Mouse (Mus musculus): ENCODE results near the gene Mcee. TPM values are rescaled to one million over a fixed set of nuclear protein-coding genes. Genes with fewer than 3 reads are reported as not detected.
A peak's percentile ranks its signal among the peaks of the same experiment; 100 is the strongest.

Mcee gene
- polyA plus RNA-seq, 1 experiment = 18.9 TPM

DNA sequence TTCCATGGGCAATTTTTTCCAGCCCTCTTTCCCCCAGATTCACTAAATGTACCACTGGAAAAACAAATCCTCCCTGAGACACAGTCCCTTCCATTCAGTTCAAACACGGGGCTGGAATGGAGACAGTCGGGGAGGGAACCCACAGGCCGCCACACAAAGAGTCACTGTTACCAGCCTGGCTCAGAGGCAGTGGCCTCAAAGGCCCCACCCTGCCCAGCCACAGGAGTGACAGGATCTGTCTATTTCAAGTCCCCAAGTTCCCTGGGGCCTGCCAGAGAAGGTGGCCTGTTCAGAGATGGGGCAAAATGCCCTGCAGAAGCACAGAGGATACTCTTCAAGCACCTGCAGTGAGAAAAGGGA lies 31.8 kb upstream of the Mcee start:
- no peak overlapping the region for H3K4me2 ChIP-seq (ENCODE audit: low read depth)
- no peaks in the 10 kb centered on the region for H3K79me2 ChIP-seq (ENCODE audit: control insufficient read depth, insufficient read depth)
- no peak overlapping the region for H3ac ChIP-seq (ENCODE audit: control insufficient read depth, insufficient read length)
- TF ChIP-seq SRF (IDR thresholded peaks at IDR 0.05; ENCODE audit: control insufficient read depth, insufficient read length, low read depth) (no peak), USF1 (IDR thresholded peaks at IDR 0.05; ENCODE audit: low read depth) (no peak), POLR2AphosphoS2 (IDR thresholded peaks at IDR 0.05; ENCODE audit: insufficient read length, low read depth) (no peak), MAX (IDR thresholded peaks at IDR 0.05; ENCODE audit: low read depth) (no peak), TCF3 (IDR thresholded peaks at IDR 0.05; ENCODE audit: insufficient read length, low read depth) (no peak), REST (IDR thresholded peaks at IDR 0.05; ENCODE audit: insufficient read depth, insufficient read length) (no peak), MYOD1 (IDR thresholded peaks at IDR 0.05; ENCODE audit: control insufficient read depth in 1 of 3, insufficient read length in 2 of 3, low read depth in 2 of 3) (no peak), MYOG (IDR thresholded peaks at IDR 0.05; ENCODE audit: control insufficient read depth in 1 of 3, insufficient read depth in 1 of 3, insufficient read length in 2 of 3, low read depth in 2 of 3) (no peak), E2F4 (IDR thresholded peaks at IDR 0.05; ENCODE audit: insufficient read depth) (no peak), TCF12 (IDR thresholded peaks at IDR 0.05; ENCODE audit: insufficient read depth, poor library complexity, severe bottlenecking) (no peak)
- H3K4me3 ChIP-seq = no peak overlapping the region
- no peaks in the 10 kb centered on the region for H3K27me3 ChIP-seq (ENCODE audit: control insufficient read depth, insufficient read depth, insufficient read length)
- H3K36me3 ChIP-seq (ENCODE audit: control insufficient read depth, insufficient read depth) = peaks cover 11% of the 10 kb centered on the region

DNA sequence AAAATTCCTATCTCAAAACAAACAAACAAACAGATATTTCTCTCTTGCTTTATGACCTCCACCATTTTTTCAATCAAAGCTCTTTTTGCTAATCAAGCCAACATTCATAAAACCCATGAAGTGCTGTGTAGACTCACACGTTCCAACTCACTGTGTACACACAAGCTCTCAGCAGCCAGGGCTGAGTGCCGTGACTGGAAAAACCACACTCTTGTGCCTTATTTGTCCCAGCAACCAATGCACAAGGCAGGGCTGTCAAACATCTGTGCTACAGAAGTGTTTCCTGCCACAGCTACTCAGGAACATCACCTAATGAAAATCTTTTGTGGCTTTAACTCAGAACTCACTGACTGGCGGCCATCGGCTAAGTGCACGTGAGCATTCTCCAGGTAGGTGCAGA lies 26.5 kb upstream of the Mcee start:
- Histone ChIP-seq H3K36me3 (ENCODE audit: control insufficient read depth, insufficient read depth) (peaks cover 7% of the 10 kb centered on the region), H3K4me3 (no peak overlapping the region), H3K27me3 (ENCODE audit: control insufficient read depth, insufficient read depth, insufficient read length) (no peaks in the 10 kb centered on the region), H3ac (ENCODE audit: control insufficient read depth, insufficient read length) (no peak overlapping the region), H3K4me2 (ENCODE audit: low read depth) (no peak overlapping the region), H3K79me2 (ENCODE audit: control insufficient read depth, insufficient read depth) (no peaks in the 10 kb centered on the region)
- TF ChIP-seq REST (IDR thresholded peaks at IDR 0.05; ENCODE audit: insufficient read depth, insufficient read length) (no peak), USF1 (IDR thresholded peaks at IDR 0.05; ENCODE audit: low read depth) (no peak), TCF12 (IDR thresholded peaks at IDR 0.05; ENCODE audit: insufficient read depth, poor library complexity, severe bottlenecking) (no peak), MYOD1 (IDR thresholded peaks at IDR 0.05; ENCODE audit: control insufficient read depth in 1 of 3, insufficient read length in 2 of 3, low read depth in 2 of 3) (no peak), TCF3 (IDR thresholded peaks at IDR 0.05; ENCODE audit: insufficient read length, low read depth) (no peak), SRF (IDR thresholded peaks at IDR 0.05; ENCODE audit: control insufficient read depth, insufficient read length, low read depth) (no peak), CEBPB (IDR thresholded peaks at IDR 0.05; ENCODE audit: insufficient read depth, poor library complexity, severe bottlenecking) (no peak), POLR2AphosphoS2 (IDR thresholded peaks at IDR 0.05; ENCODE audit: insufficient read length, low read depth) (no peak), E2F4 (IDR thresholded peaks at IDR 0.05; ENCODE audit: insufficient read depth) (no peak), MAX (IDR thresholded peaks at IDR 0.05; ENCODE audit: low read depth) (no peak), POLR2A (IDR thresholded peaks at IDR 0.05; ENCODE audit: insufficient read length, low read depth) (no peak), MYOG (IDR thresholded peaks at IDR 0.05; ENCODE audit: control insufficient read depth in 1 of 3, insufficient read depth in 1 of 3, insufficient read length in 2 of 3, low read depth in 2 of 3) (no peak)

DNA sequence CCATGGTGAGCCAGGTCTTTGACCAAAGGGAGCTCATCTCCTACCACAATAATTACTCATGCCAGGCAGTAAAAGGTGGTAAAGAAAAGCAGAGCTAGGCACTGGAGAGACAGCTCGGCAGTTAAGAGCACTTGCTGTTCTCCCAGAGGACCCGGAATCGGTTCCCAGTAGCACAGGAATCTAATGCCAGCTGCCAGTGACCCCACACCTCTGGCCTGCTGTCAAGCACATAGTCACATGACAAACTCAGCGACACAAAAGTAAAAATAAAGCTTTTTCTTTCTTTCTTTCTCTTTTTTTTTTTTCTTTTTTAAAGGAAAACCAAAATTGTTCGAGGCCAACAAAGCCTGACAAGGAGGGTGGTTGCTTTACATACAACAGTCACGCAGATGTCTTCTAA lies 22.6 kb upstream of the Mcee start:
- Histone ChIP-seq H3ac (ENCODE audit: control insufficient read depth, insufficient read length) (no peak overlapping the region), H3K4me2 (ENCODE audit: low read depth) (no peak overlapping the region), H3K27me3 (ENCODE audit: control insufficient read depth, insufficient read depth, insufficient read length) (no peaks in the 10 kb centered on the region), H3K4me3 (no peak overlapping the region), H3K79me2 (ENCODE audit: control insufficient read depth, insufficient read depth) (no peaks in the 10 kb centered on the region), H3K36me3 (ENCODE audit: control insufficient read depth, insufficient read depth) (no peaks in the 10 kb centered on the region)
- TF ChIP-seq REST (IDR thresholded peaks at IDR 0.05; ENCODE audit: insufficient read depth, insufficient read length) (no peak), SRF (IDR thresholded peaks at IDR 0.05; ENCODE audit: control insufficient read depth, insufficient read length, low read depth) (no peak), POLR2A (IDR thresholded peaks at IDR 0.05; ENCODE audit: insufficient read length, low read depth) (no peak), E2F4 (IDR thresholded peaks at IDR 0.05; ENCODE audit: insufficient read depth) (no peak), TCF3 (IDR thresholded peaks at IDR 0.05; ENCODE audit: insufficient read length, low read depth) (no peak), USF1 (IDR thresholded peaks at IDR 0.05; ENCODE audit: low read depth) (no peak), CEBPB (IDR thresholded peaks at IDR 0.05; ENCODE audit: insufficient read depth, poor library complexity, severe bottlenecking) (no peak), POLR2AphosphoS2 (IDR thresholded peaks at IDR 0.05; ENCODE audit: insufficient read length, low read depth) (no peak), MYOG (IDR thresholded peaks at IDR 0.05; ENCODE audit: control insufficient read depth in 1 of 3, insufficient read depth in 1 of 3, insufficient read length in 2 of 3, low read depth in 2 of 3) (no peak), TCF12 (IDR thresholded peaks at IDR 0.05; ENCODE audit: insufficient read depth, poor library complexity, severe bottlenecking) (no peak), MYOD1 (IDR thresholded peaks at IDR 0.05; ENCODE audit: control insufficient read depth in 1 of 3, insufficient read length in 2 of 3, low read depth in 2 of 3) (no peak), MAX (IDR thresholded peaks at IDR 0.05; ENCODE audit: low read depth) (no peak)

DNA sequence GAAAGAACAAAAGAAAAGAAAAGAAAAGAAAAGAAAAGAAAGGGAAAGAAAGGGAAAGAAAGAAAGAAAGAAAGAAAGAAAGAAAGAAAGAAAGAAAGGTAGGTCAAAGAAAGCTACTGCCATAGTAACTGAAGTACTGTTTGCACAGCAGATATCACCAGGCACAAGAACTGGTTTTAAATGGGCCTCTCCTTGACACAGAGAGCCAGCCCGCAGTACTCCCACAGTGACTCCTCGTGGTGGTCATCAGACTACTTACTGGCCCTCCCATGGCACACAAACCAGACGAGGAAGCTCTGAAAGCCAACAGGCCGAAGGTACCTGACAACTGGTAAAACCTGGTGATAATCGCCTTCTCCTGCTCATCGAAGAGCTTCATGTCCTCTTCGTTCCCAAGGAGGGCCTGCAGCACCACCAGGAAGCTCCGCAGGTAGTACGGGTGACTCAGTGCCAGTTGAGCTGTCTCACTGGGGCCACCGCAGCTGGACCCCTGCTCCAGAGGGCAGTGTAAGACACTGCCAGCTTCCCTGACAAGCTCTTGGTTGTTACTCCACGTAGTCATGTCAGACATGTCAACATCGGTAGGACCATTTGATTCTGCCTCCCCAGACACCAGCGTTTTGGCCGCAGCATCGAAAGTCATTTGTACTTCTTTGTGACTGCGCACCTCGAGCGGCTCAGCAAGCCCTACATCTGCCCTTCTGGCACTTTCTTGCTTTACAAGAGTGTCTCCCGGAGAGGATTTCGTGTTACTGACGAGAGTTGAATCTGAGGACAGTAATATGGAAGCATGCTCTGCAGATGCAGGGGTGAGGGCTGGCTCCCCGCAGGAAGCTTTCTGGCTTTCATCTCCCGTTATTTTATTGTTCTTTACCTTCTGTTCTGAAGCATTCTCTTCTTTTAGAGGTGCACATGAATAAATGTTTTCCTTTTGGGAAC lies 20.2 kb upstream of the Mcee start:
- Histone ChIP-seq H3K27me3 (ENCODE audit: control insufficient read depth, insufficient read depth, insufficient read length) (no peaks in the 10 kb centered on the region), H3K79me2 (ENCODE audit: control insufficient read depth, insufficient read depth) (no peaks in the 10 kb centered on the region), H3K4me2 (ENCODE audit: low read depth) (no peak overlapping the region), H3K36me3 (ENCODE audit: control insufficient read depth, insufficient read depth) (peaks cover 6% of the 10 kb centered on the region), H3K4me3 (peak overlapping the region; percentile 67), H3ac (ENCODE audit: control insufficient read depth, insufficient read length) (no peak overlapping the region)
- no peak for TF ChIP-seq E2F4 (IDR thresholded peaks at IDR 0.05; ENCODE audit: insufficient read depth)
- no peak for TF ChIP-seq MYOG (IDR thresholded peaks at IDR 0.05; ENCODE audit: control insufficient read depth in 1 of 3, insufficient read depth in 1 of 3, insufficient read length in 2 of 3, low read depth in 2 of 3)
- TF ChIP-seq MAX (IDR thresholded peaks at IDR 0.05; ENCODE audit: low read depth) = no peak
- no peak for TF ChIP-seq REST (IDR thresholded peaks at IDR 0.05; ENCODE audit: insufficient read depth, insufficient read length)
- no peak for TF ChIP-seq USF1 (IDR thresholded peaks at IDR 0.05; ENCODE audit: low read depth)
- TF ChIP-seq POLR2AphosphoS2 (IDR thresholded peaks at IDR 0.05; ENCODE audit: insufficient read length, low read depth) = no peak
- TF ChIP-seq TCF3 (IDR thresholded peaks at IDR 0.05; ENCODE audit: insufficient read length, low read depth) = no peak
- no peak for TF ChIP-seq MYOD1 (IDR thresholded peaks at IDR 0.05; ENCODE audit: control insufficient read depth in 1 of 3, insufficient read length in 2 of 3, low read depth in 2 of 3)
- TF ChIP-seq SRF (IDR thresholded peaks at IDR 0.05; ENCODE audit: control insufficient read depth, insufficient read length, low read depth) = no peak
- TF ChIP-seq POLR2A (IDR thresholded peaks at IDR 0.05; ENCODE audit: insufficient read length, low read depth) = no peak
- no peak for TF ChIP-seq TCF12 (IDR thresholded peaks at IDR 0.05; ENCODE audit: insufficient read depth, poor library complexity, severe bottlenecking)
- no peak for TF ChIP-seq CEBPB (IDR thresholded peaks at IDR 0.05; ENCODE audit: insufficient read depth, poor library complexity, severe bottlenecking)
